Mouse (Mus musculus) left cerebral cortex, adult 2 months (tissue): Measurements from ENCODE around the gene Flnb. TPM values are rescaled to one million over a fixed set of nuclear protein-coding genes. Genes with fewer than 3 reads are reported as not detected.

Experiments
- DNase-seq, 2 experiments: peaks; one replicate each; pipeline ENCODE4 v3.0.0; 2021 to 2022; ENCODE audit warnings: low spot score in 2 of 2, mixed read lengths in 1 of 2; ENCODE audit errors: extremely low spot score in 1 of 2
- H3K27ac ChIP-seq: fragments of 200-600 bp; 2 replicates; pipeline ENCODE4 v1.8.1; 2022
- H3K4me3 ChIP-seq: fragments of 200-600 bp; 2 replicates; pipeline ENCODE4 v1.8.1; 2022
- CTCF ChIP-seq: fragments of 200-600 bp; IDR thresholded peaks from 2 replicates; pipeline ENCODE4 v1.8.1; 2022; ENCODE audit warnings: antibody characterized with exemption, mild to moderate bottlenecking, moderate library complexity
- intact Hi-C: fragments of 180-260 bp; cut with DNase I; formaldehyde crosslinking; loops from one replicate; pipeline ENCODE4 v1.15.1; 2025
- total RNA-seq, 2 experiments: library from RNA; stranded (reverse); gene quantifications; 2 replicates each; pipeline ENCODE4 v1.2.3; 2021

Gene Flnb
- total RNA-seq, 2 experiments from 2014 or later: 66.0 to 68.6 TPM

DNA sequence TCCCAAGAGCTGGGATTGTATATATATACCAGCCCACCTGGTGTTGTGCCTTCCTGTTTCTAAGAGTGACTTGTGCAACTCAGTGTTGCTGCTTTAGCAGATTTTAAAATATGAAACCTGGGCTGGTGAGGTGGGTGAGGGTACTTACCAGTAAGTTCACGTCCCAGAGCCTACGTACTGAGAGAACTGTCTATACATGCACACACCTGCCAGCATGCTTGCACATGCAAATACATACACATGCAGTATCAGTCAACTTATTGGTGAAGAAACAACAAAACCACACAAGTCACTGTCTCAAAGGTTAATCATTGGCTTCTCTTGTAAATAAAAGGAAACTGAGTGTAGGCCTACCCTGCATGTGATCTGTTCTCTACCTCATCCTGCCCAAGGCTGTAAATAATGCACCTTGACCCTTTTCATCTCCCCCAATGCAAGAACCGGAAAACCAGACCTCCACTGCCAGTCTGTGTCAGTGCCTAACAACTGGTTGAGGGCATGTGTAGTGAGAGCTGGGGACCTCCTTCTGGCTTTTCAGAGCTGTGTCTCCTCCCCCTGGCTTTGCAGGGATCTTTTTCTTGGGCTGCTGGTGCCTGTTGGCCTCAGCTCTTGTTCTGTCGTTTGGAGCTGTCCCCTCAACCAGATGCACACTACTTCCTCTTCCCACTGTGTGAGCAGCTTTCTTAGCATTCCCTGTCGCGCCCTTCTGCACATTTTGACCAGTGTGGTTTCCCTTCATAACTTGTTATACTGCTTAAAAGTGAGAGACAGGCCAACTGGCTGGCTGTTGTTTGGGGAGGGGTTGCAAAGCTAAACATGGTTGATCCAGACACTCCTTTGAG lies 100.6 kb downstream of the Flnb start:
- H3K27ac ChIP-seq: no peak overlapping the region

DNA sequence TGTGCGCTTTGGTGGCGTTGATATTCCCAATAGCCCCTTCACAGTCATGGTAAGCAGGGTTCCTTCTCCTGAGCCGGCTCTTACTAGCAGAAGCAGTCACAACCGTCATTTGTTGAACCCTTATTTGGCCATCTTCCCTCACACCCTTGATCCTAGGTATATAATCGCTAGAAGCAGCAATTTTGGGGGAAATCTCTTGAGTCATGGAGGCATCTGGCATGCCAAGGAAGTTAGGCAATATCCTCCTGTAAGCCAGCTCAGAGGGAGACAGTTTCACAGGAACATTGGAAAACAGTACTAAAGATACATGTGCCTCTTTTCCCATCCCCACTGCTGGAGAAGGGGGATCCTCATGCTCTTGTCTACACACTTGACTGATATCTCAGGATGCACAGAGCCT lies 101.6 kb downstream of the Flnb start:
- no peak for DNase-seq
- Histone ChIP-seq H3K4me3 (no peak overlapping the region), H3K27ac (no peak overlapping the region)
- no peak for TF ChIP-seq CTCF
- intact Hi-C loops: no loop called here

More for the DNA sequence above, 100.6 kb downstream of the Flnb start:
- DNase-seq: no peak
- H3K4me3 ChIP-seq: no peak overlapping the region
- TF ChIP-seq CTCF: no peak
- intact Hi-C loops: no loop called here

GRCm38 (mm10) chr14:7919921-7920320 lies 102.2 kb downstream of the Flnb start:
- H3K27ac ChIP-seq: no peak overlapping the region
- intact Hi-C loops: loop anchor here (2.0 kb wide), 1 partner anchor 13 kb away; no protein-coding TSS in a partner anchor
- no peak for DNase-seq
- no peak for TF ChIP-seq CTCF
- H3K4me3 ChIP-seq: no peak overlapping the region

GRCm38 (mm10) chr14:7921459-7921858 lies 103.7 kb downstream of the Flnb start:
- TF ChIP-seq CTCF: no peak
- intact Hi-C loops: loop anchor here (2.0 kb wide), 1 partner anchor 15 kb away; no protein-coding TSS in a partner anchor
- Histone ChIP-seq H3K27ac (no peak overlapping the region), H3K4me3 (no peak overlapping the region)
- DNase-seq: no peak

DNA sequence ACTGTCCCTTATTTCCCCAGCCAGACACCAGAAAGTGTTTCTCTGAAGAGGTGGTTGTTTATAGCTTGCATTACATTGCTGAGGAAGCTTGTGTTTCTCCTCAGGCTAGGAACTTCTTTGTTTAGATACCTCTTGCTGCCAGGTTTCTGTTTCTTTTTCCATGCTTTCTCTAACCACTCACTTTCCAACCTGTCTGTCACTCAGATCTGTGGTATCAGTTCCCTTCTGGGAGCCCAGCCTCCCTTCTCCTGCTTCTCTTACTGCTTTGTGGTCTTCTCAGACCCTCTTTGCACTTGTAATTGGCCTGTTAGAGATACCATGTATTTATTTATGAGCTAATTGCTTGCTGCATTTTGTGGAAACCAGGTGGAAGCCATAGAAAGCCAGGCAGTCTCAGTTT lies 105.9 kb downstream of the Flnb start:
- DNase-seq: no peak
- no peak overlapping the region for H3K4me3 ChIP-seq
- no peak overlapping the region for H3K27ac ChIP-seq
- intact Hi-C loops: no loop called here
- no peak for TF ChIP-seq CTCF

DNA sequence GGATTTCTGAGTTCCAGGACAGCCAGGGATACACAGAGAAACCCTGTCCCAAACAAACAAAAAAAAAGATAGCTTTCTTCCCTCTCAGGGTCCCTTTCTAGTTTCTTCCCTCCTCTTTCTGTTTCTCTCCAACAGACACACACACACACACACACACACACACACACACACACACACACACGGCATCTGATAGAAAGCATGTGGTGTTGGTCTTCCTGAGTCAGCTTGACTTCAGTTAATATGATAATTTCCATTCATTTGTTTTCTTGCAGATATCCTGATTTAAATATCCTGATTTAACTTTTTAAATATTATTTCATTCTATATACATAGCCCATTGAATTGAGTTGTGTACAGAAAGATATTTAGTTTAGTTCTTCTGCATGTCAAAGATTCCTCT lies 110.6 kb downstream of the Flnb start:
- intact Hi-C loops: no loop called here

DNA sequence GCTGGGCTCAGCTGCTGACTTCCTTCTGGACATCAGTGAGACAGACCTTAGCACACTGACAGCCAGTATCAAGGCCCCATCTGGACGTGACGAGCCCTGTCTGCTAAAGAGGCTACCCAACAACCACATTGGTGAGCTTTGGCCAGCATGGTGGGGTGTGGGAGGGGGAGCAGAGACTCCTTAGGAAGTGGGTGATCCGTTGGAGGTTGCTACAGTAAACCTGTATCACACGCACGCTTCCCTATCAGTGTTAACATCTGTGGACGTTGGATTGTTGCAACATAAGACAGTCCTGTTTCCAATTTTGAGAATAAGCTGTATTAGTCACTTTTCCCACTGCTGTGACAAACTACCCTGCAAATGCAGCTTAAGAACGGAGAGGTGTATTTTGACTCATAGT lies 111.3 kb downstream of the Flnb start:
- no peak overlapping the region for H3K4me3 ChIP-seq
- DNase-seq: no peak
- no peak for TF ChIP-seq CTCF
- H3K27ac ChIP-seq: no peak overlapping the region
- intact Hi-C loops: no loop called here

More for the DNA sequence above, 110.6 kb downstream of the Flnb start:
- no peak for TF ChIP-seq CTCF
- Histone ChIP-seq H3K27ac (no peak overlapping the region), H3K4me3 (no peak overlapping the region)
- DNase-seq: no peak

GRCm38 (mm10) chr14:7932151-7932550 lies 114.4 kb downstream of the Flnb start:
- intact Hi-C loops: no loop called here
- Histone ChIP-seq H3K4me3 (no peak overlapping the region), H3K27ac (no peak overlapping the region)
- peak; percentile 8 for TF ChIP-seq CTCF
- no peak for DNase-seq

GRCm38 (mm10) chr14:7934166-7934565 lies 116.4 kb downstream of the Flnb start:
- no peak overlapping the region for H3K4me3 ChIP-seq
- H3K27ac ChIP-seq: no peak overlapping the region
- intact Hi-C loops: no loop called here
- no peak for DNase-seq
- TF ChIP-seq CTCF: no peak

GRCm38 (mm10) chr14:7937052-7937630 lies 119.4 kb downstream of the Flnb start:
- Histone ChIP-seq H3K27ac (no peak overlapping the region), H3K4me3 (no peak overlapping the region)
- intact Hi-C loops: loop anchor here (2.0 kb wide), 1 partner anchor 120 kb away; the partner anchor contains the start of gene Flnb
- peak; percentile 59 for TF ChIP-seq CTCF
- peak; percentile 25 to 36 for DNase-seq

DNA sequence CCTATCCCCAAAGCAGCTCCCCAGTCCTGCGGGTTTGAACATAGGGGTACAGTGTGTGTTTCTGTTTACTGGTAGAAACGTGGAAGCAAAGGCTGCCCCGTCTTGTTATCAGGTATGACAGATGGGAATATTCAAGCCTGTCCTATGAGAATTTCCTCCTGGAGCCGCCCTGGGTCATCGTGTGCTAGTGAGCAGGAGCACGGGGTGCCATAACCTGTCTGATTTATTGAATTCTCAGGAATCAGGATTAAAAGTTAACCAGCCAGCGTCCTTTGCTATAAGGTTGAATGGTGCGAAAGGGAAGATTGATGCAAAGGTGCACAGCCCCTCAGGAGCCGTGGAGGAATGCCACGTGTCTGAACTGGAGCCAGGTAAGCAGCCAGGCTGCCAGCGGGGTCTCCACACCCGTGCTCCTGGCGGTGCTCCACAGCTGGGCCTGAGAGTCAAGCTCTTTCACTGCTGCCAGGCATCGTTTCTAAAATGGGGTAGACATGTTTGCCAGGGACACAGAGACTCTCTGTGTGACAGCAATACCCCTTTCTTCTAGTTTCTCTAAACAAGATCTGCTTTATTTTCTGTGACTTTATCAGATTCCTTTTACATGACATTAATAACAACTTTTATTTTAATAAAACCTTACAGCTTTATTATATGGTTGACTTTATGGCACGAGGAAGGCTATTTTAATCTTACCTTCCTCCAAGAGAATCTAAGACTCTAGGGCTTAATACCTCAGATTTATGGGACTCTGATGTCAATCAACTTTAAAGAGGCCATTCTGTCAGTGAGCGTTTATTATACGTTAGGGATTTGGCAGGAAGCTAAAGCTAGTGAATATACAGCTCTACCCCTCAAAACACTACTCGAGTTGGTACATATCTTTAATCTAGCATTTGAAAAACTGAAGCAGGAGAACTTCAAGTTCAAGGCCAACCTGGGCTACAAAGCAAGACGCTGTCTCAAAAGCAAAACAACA lies 121.3 kb downstream of the Flnb start:
- Histone ChIP-seq H3K4me3 (no peak overlapping the region), H3K27ac (no peak overlapping the region)
- no peak for DNase-seq
- no peak for TF ChIP-seq CTCF
- intact Hi-C loops: loop anchor here (1.0 kb wide), 1 partner anchor 11 kb away; no protein-coding TSS in a partner anchor
